Mouse (Mus musculus) myocyte (in vitro differentiated cells): ENCODE results near the gene Duox2.

Source experiments
- CEBPB ChIP-seq: IDR thresholded peaks from 2 replicates; pipeline ENCODE4 v1.6.1; 2011; ENCODE audit warnings: mild to moderate bottlenecking, moderate library complexity; ENCODE audit not compliant: poor library complexity, insufficient read depth, severe bottlenecking
- E2F4 ChIP-seq: IDR thresholded peaks from one replicate; pipeline ENCODE4 v1.6.1; 2011; ENCODE audit warnings: mild to moderate bottlenecking, control low read depth, moderate library complexity; ENCODE audit not compliant: insufficient read depth
- MAX ChIP-seq: IDR thresholded peaks from one replicate; pipeline ENCODE4 v1.6.1; 2011; ENCODE audit warnings: low read depth, mild to moderate bottlenecking, control low read depth
- MYOG ChIP-seq, 3 experiments: IDR thresholded peaks; one replicate each; pipeline ENCODE4 v1.6.1; 2011; ENCODE audit warnings: control low read depth in 2 of 3, low read depth in 2 of 3, mild to moderate bottlenecking in 2 of 3; ENCODE audit not compliant: insufficient read length in 2 of 3, control insufficient read depth in 1 of 3, insufficient read depth in 1 of 3
- POLR2A ChIP-seq: IDR thresholded peaks from one replicate; pipeline ENCODE4 v1.6.1; 2011; ENCODE audit warnings: low read depth, mild to moderate bottlenecking, control low read depth, moderate library complexity; ENCODE audit not compliant: insufficient read length
- POLR2AphosphoS2 ChIP-seq: IDR thresholded peaks from one replicate; pipeline ENCODE4 v1.6.1; 2011; ENCODE audit warnings: low read depth, control low read depth; ENCODE audit not compliant: insufficient read length
- REST ChIP-seq: IDR thresholded peaks from one replicate; pipeline ENCODE4 v1.6.1; 2011; ENCODE audit warnings: mild to moderate bottlenecking, control low read depth, moderate library complexity; ENCODE audit not compliant: insufficient read depth, insufficient read length
- TCF12 ChIP-seq: IDR thresholded peaks from one replicate; pipeline ENCODE4 v1.6.1; 2011; ENCODE audit warnings: mild to moderate bottlenecking, control low read depth; ENCODE audit not compliant: poor library complexity, insufficient read depth, severe bottlenecking
- USF1 ChIP-seq: IDR thresholded peaks from one replicate; pipeline ENCODE4 v1.6.1; 2011; ENCODE audit warnings: low read depth, mild to moderate bottlenecking, control low read depth, moderate library complexity

GRCm38 (mm10) chr2:122332222-122332621, 34.0 kb upstream of the Duox2 start:
- no peak for TF ChIP-seq REST
- TF ChIP-seq E2F4 = no peak
- no peak for TF ChIP-seq POLR2A
- no peak for TF ChIP-seq MAX
- no peak for TF ChIP-seq TCF12
- no peak for TF ChIP-seq CEBPB
- TF ChIP-seq USF1 = no peak
- no peak for TF ChIP-seq POLR2AphosphoS2
- TF ChIP-seq MYOG (IDR thresholded peaks at IDR 0.05; ENCODE audit: control insufficient read depth in 1 of 3, insufficient read depth in 1 of 3, insufficient read length in 2 of 3, low read depth in 2 of 3) = no peak
